Mouse (Mus musculus) myocyte (in vitro differentiated cells): ENCODE measurements around the gene Nlrc3. TPM values are rescaled to one million over a fixed set of nuclear protein-coding genes. Genes with fewer than 3 reads are reported as not detected.
A peak's percentile ranks its signal among the peaks of the same experiment; 100 is the strongest.
"Not testable (repeated sequence)": the region's sequence is repeated elsewhere in the genome, so short reads cannot be mapped to it uniquely, and the experiment has no call there.

Source experiments
- H3K27me3 ChIP-seq: one replicate; pipeline ENCODE4 v1.6.1; 2011; ENCODE audit not compliant: control insufficient read depth, insufficient read depth, insufficient read length
- H3K36me3 ChIP-seq: one replicate; pipeline ENCODE4 v1.6.1; 2011; ENCODE audit not compliant: control insufficient read depth, insufficient read depth
- H3K4me2 ChIP-seq: one replicate; pipeline ENCODE4 v1.6.1; 2011; ENCODE audit warnings: low read depth, control low read depth
- H3K4me3 ChIP-seq: one replicate; pipeline ENCODE4 v1.5.1; 2011; ENCODE audit warnings: mild to moderate bottlenecking, control low read depth, moderate library complexity
- H3K79me2 ChIP-seq: one replicate; pipeline ENCODE4 v1.6.1; 2011; ENCODE audit not compliant: control insufficient read depth, insufficient read depth
- H3ac ChIP-seq: one replicate; pipeline ENCODE4 v1.6.1; 2011; ENCODE audit not compliant: control insufficient read depth, insufficient read length
- CEBPB ChIP-seq: IDR thresholded peaks from 2 replicates; pipeline ENCODE4 v1.6.1; 2011; ENCODE audit warnings: mild to moderate bottlenecking, moderate library complexity; ENCODE audit not compliant: poor library complexity, insufficient read depth, severe bottlenecking
- E2F4 ChIP-seq: IDR thresholded peaks from one replicate; pipeline ENCODE4 v1.6.1; 2011; ENCODE audit warnings: mild to moderate bottlenecking, control low read depth, moderate library complexity; ENCODE audit not compliant: insufficient read depth
- MAX ChIP-seq: IDR thresholded peaks from one replicate; pipeline ENCODE4 v1.6.1; 2011; ENCODE audit warnings: low read depth, mild to moderate bottlenecking, control low read depth
- MYOD1 ChIP-seq, 3 experiments: IDR thresholded peaks; one replicate each; pipeline ENCODE4 v1.6.1; 2011; ENCODE audit warnings: control low read depth in 2 of 3, low read depth in 2 of 3, mild to moderate bottlenecking in 2 of 3, moderate library complexity in 1 of 3; ENCODE audit not compliant: insufficient read length in 2 of 3, control insufficient read depth in 1 of 3
- MYOG ChIP-seq, 3 experiments: IDR thresholded peaks; one replicate each; pipeline ENCODE4 v1.6.1; 2011; ENCODE audit warnings: control low read depth in 2 of 3, low read depth in 2 of 3, mild to moderate bottlenecking in 2 of 3; ENCODE audit not compliant: insufficient read length in 2 of 3, control insufficient read depth in 1 of 3, insufficient read depth in 1 of 3
- POLR2A ChIP-seq: IDR thresholded peaks from one replicate; pipeline ENCODE4 v1.6.1; 2011; ENCODE audit warnings: low read depth, mild to moderate bottlenecking, control low read depth, moderate library complexity; ENCODE audit not compliant: insufficient read length
- POLR2AphosphoS2 ChIP-seq: IDR thresholded peaks from one replicate; pipeline ENCODE4 v1.6.1; 2011; ENCODE audit warnings: low read depth, control low read depth; ENCODE audit not compliant: insufficient read length
- REST ChIP-seq: IDR thresholded peaks from one replicate; pipeline ENCODE4 v1.6.1; 2011; ENCODE audit warnings: mild to moderate bottlenecking, control low read depth, moderate library complexity; ENCODE audit not compliant: insufficient read depth, insufficient read length
- SRF ChIP-seq: IDR thresholded peaks from one replicate; pipeline ENCODE4 v1.6.1; 2011; ENCODE audit warnings: low read depth; ENCODE audit not compliant: control insufficient read depth, insufficient read length
- TCF12 ChIP-seq: IDR thresholded peaks from one replicate; pipeline ENCODE4 v1.6.1; 2011; ENCODE audit warnings: mild to moderate bottlenecking, control low read depth; ENCODE audit not compliant: poor library complexity, insufficient read depth, severe bottlenecking
- TCF3 ChIP-seq: IDR thresholded peaks from one replicate; pipeline ENCODE4 v1.6.1; 2011; ENCODE audit warnings: low read depth, control low read depth; ENCODE audit not compliant: insufficient read length
- USF1 ChIP-seq: IDR thresholded peaks from one replicate; pipeline ENCODE4 v1.6.1; 2011; ENCODE audit warnings: low read depth, mild to moderate bottlenecking, control low read depth, moderate library complexity
- polyA plus RNA-seq: library from polyadenylated mRNA; unstranded; fragments of >200 nt; fragmentation: generic; extraction: Trizol; gene quantifications from one replicate; pipeline ENCODE4 v1.2.1, GENCODE M21; 2012; ENCODE audit warnings: missing spikeins

Nlrc3 gene
- polyA plus RNA-seq, 1 experiment: 1.3 TPM

DNA sequence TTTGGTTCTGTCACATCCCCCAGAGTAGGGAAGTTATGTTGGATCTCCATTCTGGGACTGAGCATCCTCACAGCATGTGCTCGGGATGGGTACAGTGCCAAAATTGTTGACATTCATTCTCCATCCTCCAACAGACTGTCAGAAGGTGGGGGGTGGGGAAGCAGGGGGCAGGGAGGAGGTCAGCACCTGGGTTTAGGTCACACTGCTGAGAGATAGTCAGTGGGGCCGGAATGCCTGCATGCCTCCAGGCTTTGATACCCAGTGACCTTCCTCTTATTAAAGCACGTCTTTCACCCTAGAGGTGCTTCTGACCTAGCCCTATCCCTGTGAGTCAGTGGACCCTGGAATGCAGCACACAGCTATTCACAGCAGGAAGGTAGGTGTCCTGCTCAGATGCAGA, 280 bp upstream of the Nlrc3 start:
- H3ac ChIP-seq: no peak overlapping the region
- H3K27me3 ChIP-seq: no peaks in the 10 kb centered on the region
- no peak for TF ChIP-seq MYOD1 (IDR thresholded peaks at IDR 0.05; ENCODE audit: control insufficient read depth in 1 of 3, insufficient read length in 2 of 3, low read depth in 2 of 3)
- no peak for TF ChIP-seq POLR2AphosphoS2
- TF ChIP-seq SRF: no peak
- TF ChIP-seq REST: no peak
- no peak for TF ChIP-seq E2F4
- TF ChIP-seq TCF3: no peak
- no peak for TF ChIP-seq TCF12
- TF ChIP-seq CEBPB: no peak
- TF ChIP-seq USF1: no peak
- no peak for TF ChIP-seq MAX
- TF ChIP-seq POLR2A: no peak
- TF ChIP-seq MYOG (IDR thresholded peaks at IDR 0.05; ENCODE audit: control insufficient read depth in 1 of 3, insufficient read depth in 1 of 3, insufficient read length in 2 of 3, low read depth in 2 of 3): no peak
- H3K4me2 ChIP-seq: no peak overlapping the region
- H3K79me2 ChIP-seq: no peaks in the 10 kb centered on the region
- peaks cover 15% of the 10 kb centered on the region for H3K36me3 ChIP-seq
- no peak overlapping the region for H3K4me3 ChIP-seq

DNA sequence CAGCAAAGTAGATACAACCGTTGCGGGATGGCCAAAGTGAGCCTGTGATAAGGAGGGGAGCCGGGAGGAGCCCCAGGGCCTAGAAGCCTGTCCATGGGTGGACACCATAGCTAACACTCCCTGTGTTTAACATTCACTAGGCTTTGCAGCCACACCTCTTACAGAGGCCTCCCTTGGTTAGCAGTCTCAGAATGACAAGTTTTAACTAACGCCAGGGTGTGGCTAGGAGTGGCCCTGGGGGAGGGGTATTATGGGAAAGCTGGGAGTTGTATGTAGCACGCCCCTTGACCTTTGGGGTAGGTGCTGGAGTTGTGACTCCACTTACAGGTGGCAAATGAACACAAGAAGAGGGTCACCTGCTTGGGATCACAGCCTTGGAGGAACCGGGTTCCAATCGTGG, 774 bp downstream of the Nlrc3 start:
- Histone ChIP-seq H3K79me2 (no peaks in the 10 kb centered on the region), H3K4me3 (no peak overlapping the region), H3K4me2 (no peak overlapping the region), H3ac (no peak overlapping the region), H3K36me3 (peaks cover 7% of the 10 kb centered on the region), H3K27me3 (no peaks in the 10 kb centered on the region)
- TF ChIP-seq MYOG (IDR thresholded peaks at IDR 0.05; ENCODE audit: control insufficient read depth in 1 of 3, insufficient read depth in 1 of 3, insufficient read length in 2 of 3, low read depth in 2 of 3): no peak
- TF ChIP-seq MAX: no peak
- no peak for TF ChIP-seq TCF12
- no peak for TF ChIP-seq TCF3
- TF ChIP-seq REST: no peak
- TF ChIP-seq E2F4: no peak
- TF ChIP-seq SRF: no peak
- TF ChIP-seq POLR2A: no peak
- no peak for TF ChIP-seq CEBPB
- no peak for TF ChIP-seq USF1
- TF ChIP-seq POLR2AphosphoS2: no peak
- no peak for TF ChIP-seq MYOD1 (IDR thresholded peaks at IDR 0.05; ENCODE audit: control insufficient read depth in 1 of 3, insufficient read length in 2 of 3, low read depth in 2 of 3)

DNA sequence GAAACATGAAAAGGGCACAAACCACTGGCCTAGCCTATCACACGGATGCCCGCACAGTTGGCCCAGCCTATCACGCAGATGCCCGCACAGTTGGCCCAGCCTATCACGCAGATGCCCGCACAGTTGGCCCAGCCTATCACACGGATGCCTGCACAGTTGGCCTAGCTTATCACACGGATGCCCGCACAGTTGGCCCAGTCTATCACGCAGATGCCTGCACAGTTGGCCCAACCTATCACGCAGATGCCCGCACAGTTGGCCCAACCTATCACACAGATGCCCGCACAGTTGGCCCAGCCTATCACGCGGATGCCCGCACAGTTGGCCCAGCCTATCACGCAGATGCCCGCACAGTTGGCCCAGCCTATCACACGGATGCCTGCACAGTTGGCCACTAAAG, 2.0 kb downstream of the Nlrc3 start:
- H3K4me2 ChIP-seq, H3K36me3 ChIP-seq, H3K27me3 ChIP-seq, H3K79me2 ChIP-seq, H3K4me3 ChIP-seq, H3ac ChIP-seq: not testable (repeated sequence)
- TF ChIP-seq TCF12 (peak; percentile 51), MYOD1 (IDR thresholded peaks at IDR 0.05; ENCODE audit: control insufficient read depth in 1 of 3, insufficient read length in 2 of 3, low read depth in 2 of 3) (peak in 2 of 3 experiments; percentile 77 to 92), MYOG (IDR thresholded peaks at IDR 0.05; ENCODE audit: control insufficient read depth in 1 of 3, insufficient read depth in 1 of 3, insufficient read length in 2 of 3, low read depth in 2 of 3) (peak in 2 of 3 experiments; percentile 60 to 91), TCF3 (peak; percentile 1)

DNA sequence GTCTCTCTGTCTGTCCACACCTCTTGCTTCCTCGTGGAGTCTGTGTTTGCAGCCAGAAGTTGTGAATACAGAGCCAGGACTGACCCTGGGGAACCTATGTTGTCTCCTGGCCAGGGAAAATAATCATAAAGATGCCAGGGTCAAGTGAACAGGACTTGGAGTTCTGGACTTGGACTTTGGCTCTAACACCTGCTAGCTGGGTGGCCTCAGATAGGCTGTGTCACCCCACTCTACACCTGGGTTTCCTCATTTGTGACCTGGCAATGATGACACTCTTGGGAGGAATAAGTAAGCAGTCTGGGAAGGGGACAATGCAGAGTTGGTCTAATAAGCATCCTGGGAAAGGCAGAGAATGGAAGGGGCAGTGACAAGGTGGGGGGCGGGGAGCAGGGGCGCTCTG, 10.9 kb downstream of the Nlrc3 start:
- TF ChIP-seq TCF3: no peak
- TF ChIP-seq CEBPB: no peak
- no peak for TF ChIP-seq POLR2A
- no peak for TF ChIP-seq TCF12
- no peak for TF ChIP-seq SRF
- TF ChIP-seq REST: no peak
- TF ChIP-seq MYOD1 (IDR thresholded peaks at IDR 0.05; ENCODE audit: control insufficient read depth in 1 of 3, insufficient read length in 2 of 3, low read depth in 2 of 3): no peak
- TF ChIP-seq MAX: no peak
- TF ChIP-seq POLR2AphosphoS2: no peak
- no peak for TF ChIP-seq MYOG (IDR thresholded peaks at IDR 0.05; ENCODE audit: control insufficient read depth in 1 of 3, insufficient read depth in 1 of 3, insufficient read length in 2 of 3, low read depth in 2 of 3)
- TF ChIP-seq E2F4: no peak
- TF ChIP-seq USF1: no peak
- H3ac ChIP-seq: no peak overlapping the region
- no peaks in the 10 kb centered on the region for H3K79me2 ChIP-seq
- no peak overlapping the region for H3K4me3 ChIP-seq
- H3K4me2 ChIP-seq: no peak overlapping the region
- peaks cover 6% of the 10 kb centered on the region for H3K27me3 ChIP-seq
- no peaks in the 10 kb centered on the region for H3K36me3 ChIP-seq

DNA sequence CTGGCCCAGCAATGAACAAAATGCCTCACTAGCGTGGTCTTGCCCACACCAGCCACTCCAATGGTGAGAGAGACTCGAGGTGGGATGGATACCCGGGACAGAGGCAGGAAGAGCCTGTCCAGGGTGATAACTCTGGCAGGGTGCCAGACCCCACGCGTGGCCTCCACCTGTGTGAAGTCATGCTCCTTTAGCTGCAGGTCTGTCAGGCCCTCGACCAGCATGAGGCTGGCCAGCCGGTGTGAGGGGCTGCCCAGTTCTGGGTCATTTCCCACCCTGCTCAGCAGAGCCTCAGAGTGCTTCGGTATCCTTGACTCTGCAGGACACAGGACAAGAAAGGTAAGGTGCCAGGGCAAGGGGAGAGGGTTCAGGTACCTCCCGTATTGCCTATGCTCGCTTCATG, 11.4 kb downstream of the Nlrc3 start:
- Histone ChIP-seq H3ac (no peak overlapping the region), H3K36me3 (no peaks in the 10 kb centered on the region), H3K4me2 (no peak overlapping the region), H3K27me3 (peaks cover 6% of the 10 kb centered on the region), H3K79me2 (no peaks in the 10 kb centered on the region), H3K4me3 (no peak overlapping the region)
- no peak for TF ChIP-seq MYOD1 (IDR thresholded peaks at IDR 0.05; ENCODE audit: control insufficient read depth in 1 of 3, insufficient read length in 2 of 3, low read depth in 2 of 3)
- TF ChIP-seq SRF: no peak
- TF ChIP-seq POLR2AphosphoS2: no peak
- TF ChIP-seq POLR2A: no peak
- no peak for TF ChIP-seq MYOG (IDR thresholded peaks at IDR 0.05; ENCODE audit: control insufficient read depth in 1 of 3, insufficient read depth in 1 of 3, insufficient read length in 2 of 3, low read depth in 2 of 3)
